Mouse (Mus musculus) olfactory bulb, adult 2 months (tissue): ENCODE measurements around the gene Olfr1381.

Source experiments
- CTCF ChIP-seq: fragments of 200-500 bp; IDR thresholded peaks from 2 replicates; pipeline ENCODE4 v1.5.1; 2012; ENCODE audit warnings: low read depth, mild to moderate bottlenecking, low read length, moderate library complexity; ENCODE audit not compliant: insufficient read depth
- POLR2A ChIP-seq: fragments of 200-500 bp; IDR thresholded peaks from 2 replicates; pipeline ENCODE4 v1.6.1; 2012; ENCODE audit warnings: mild to moderate bottlenecking, low read depth, low read length, moderate library complexity; ENCODE audit not compliant: insufficient read depth

- no peak for TF ChIP-seq POLR2A
- no peak for TF ChIP-seq CTCF
Measured at GRCm38 (mm10) chr11:49532761-49533160, 10.5 kb upstream of the Olfr1381 start.
